Mouse (Mus musculus): ENCODE results near the gene Jarid2. TPM values are rescaled to one million over a fixed set of nuclear protein-coding genes. Genes with fewer than 3 reads are reported as not detected.

Gene Jarid2
- polyA plus RNA-seq, 1 experiment from 2014 or later: 64.4 TPM

- Histone ChIP-seq H3K4me3 (no peak overlapping the region), H3K36me3 (peaks cover 16% of the 10 kb centered on the region), H3K27ac (no peak overlapping the region), H3K27me3 (ENCODE audit: insufficient read depth, poor library complexity, severe bottlenecking) (no peaks in the 10 kb centered on the region), H3K4me1 (replicated peaks) (peaks cover 11% of the 10 kb centered on the region), H3K9me3 (no peaks in the 10 kb centered on the region)
- 89% methylated on average over 16 of the region's 16 CpGs for WGBS
- no peak for DNase-seq (ENCODE audit: low spot score)
Measured at GRCm38 (mm10) chr13:44948320-44949250, 219.3 kb downstream of the Jarid2 start.

GRCm38 (mm10) chr13:44952393-44953086 is 223.3 kb downstream of the Jarid2 start:
- WGBS: 83% methylated on average over 10 of the region's 10 CpGs
- no peaks in the 10 kb centered on the region for H3K27me3 ChIP-seq (ENCODE audit: insufficient read depth, poor library complexity, severe bottlenecking)
- H3K4me1 ChIP-seq (replicated peaks): peaks cover 12% of the 10 kb centered on the region; the same call in 1 of the 2 replicates
- no peak for DNase-seq (ENCODE audit: low spot score)
- H3K36me3 ChIP-seq: peaks cover 17% of the 10 kb centered on the region
- H3K4me3 ChIP-seq: no peak overlapping the region
- no peak overlapping the region for H3K27ac ChIP-seq
- H3K9me3 ChIP-seq: no peaks in the 10 kb centered on the region

GRCm38 (mm10) chr13:44953546-44954231 is 224.4 kb downstream of the Jarid2 start:
- Histone ChIP-seq H3K27me3 (ENCODE audit: insufficient read depth, poor library complexity, severe bottlenecking) (no peaks in the 10 kb centered on the region), H3K4me3 (no peak overlapping the region), H3K4me1 (replicated peaks) (peaks cover 10% of the 10 kb centered on the region; the same call in 1 of the 2 replicates), H3K9me3 (no peaks in the 10 kb centered on the region), H3K27ac (no peak overlapping the region), H3K36me3 (peaks cover 17% of the 10 kb centered on the region)
- no peak for DNase-seq (ENCODE audit: low spot score)
- WGBS: 84% methylated on average over 8 of the region's 8 CpGs

- Histone ChIP-seq H3K27me3 (ENCODE audit: insufficient read depth, poor library complexity, severe bottlenecking) (no peaks in the 10 kb centered on the region), H3K36me3 (peaks cover 17% of the 10 kb centered on the region), H3K4me1 (replicated peaks) (peaks cover 10% of the 10 kb centered on the region; the same call in 1 of the 2 replicates), H3K9me3 (no peaks in the 10 kb centered on the region), H3K4me3 (no peak overlapping the region), H3K27ac (no peak overlapping the region)
- WGBS: 90% methylated on average over 1 of the region's 1 CpGs
- no peak for DNase-seq (ENCODE audit: low spot score)
Measured at GRCm38 (mm10) chr13:44954232-44954568, 224.9 kb downstream of the Jarid2 start.

GRCm38 (mm10) chr13:44955781-44956180 is 226.5 kb downstream of the Jarid2 start:
- no peak overlapping the region for H3K27ac ChIP-seq
- 93% methylated on average over 6 of the region's 6 CpGs for WGBS
- no peaks in the 10 kb centered on the region for H3K27me3 ChIP-seq (ENCODE audit: insufficient read depth, poor library complexity, severe bottlenecking)
- no peaks in the 10 kb centered on the region for H3K9me3 ChIP-seq
- no peak overlapping the region for H3K4me3 ChIP-seq
- H3K36me3 ChIP-seq: peaks cover 17% of the 10 kb centered on the region
- no peak for DNase-seq (ENCODE audit: low spot score)
- H3K4me1 ChIP-seq (replicated peaks): peaks cover 10% of the 10 kb centered on the region; the same call in 1 of the 2 replicates

- Histone ChIP-seq H3K36me3 (peaks cover 13% of the 10 kb centered on the region), H3K9me3 (no peaks in the 10 kb centered on the region), H3K4me1 (replicated peaks) (peaks cover 10% of the 10 kb centered on the region), H3K27ac (no peak overlapping the region), H3K27me3 (ENCODE audit: insufficient read depth, poor library complexity, severe bottlenecking) (no peaks in the 10 kb centered on the region), H3K4me3 (no peak overlapping the region)
- WGBS: 86% methylated on average over 8 of the region's 8 CpGs
- DNase-seq (ENCODE audit: low spot score): no peak
Measured at GRCm38 (mm10) chr13:44957049-44957448, 227.8 kb downstream of the Jarid2 start.

- DNase-seq (ENCODE audit: low spot score): no peak
- peaks cover 22% of the 10 kb centered on the region for H3K36me3 ChIP-seq
- no peak overlapping the region for H3K27ac ChIP-seq
- H3K9me3 ChIP-seq: no peaks in the 10 kb centered on the region
- 90% methylated on average over 5 of the region's 5 CpGs for WGBS
- H3K27me3 ChIP-seq (ENCODE audit: insufficient read depth, poor library complexity, severe bottlenecking): no peaks in the 10 kb centered on the region
- H3K4me1 ChIP-seq (replicated peaks): peaks cover 10% of the 10 kb centered on the region
- H3K4me3 ChIP-seq: no peak overlapping the region
Measured at GRCm38 (mm10) chr13:44960542-44961291, 231.4 kb downstream of the Jarid2 start.
